In genomic region chr2:103710849-103711248, GRCm38 (mm10) we compare ENCODE assay signal across 21 mouse cellular contexts. TPM values are rescaled to one million over a fixed set of nuclear protein-coding genes. Genes with fewer than 3 reads are reported as not detected.
DNase-seq lines count a peak whose midpoint lies in the region; ATAC-seq and TF ChIP-seq lines count a peak whose summit lies in the region.
"Had no signal": no experiment of that assay in that cellular context is flagged by ENCODE, and none has a peak within 500 bp of the region (broad histone marks: within the 10 kb centered on the region; RNA-seq: fewer than 3 reads in every experiment).

No protein-coding gene starts in this region.

- no peak for DNase-seq in kidney, adult 9 months
- peak; percentile 95 for DNase-seq in lung, embryonic 14.5 days
- DNase-seq in lung, adult 2 months = no peak
- DNase-seq in lung, postnatal 4 days = peak; percentile 72 to 91
- DNase-seq in midbrain, embryonic 10.5 days (ENCODE audit: low spot score) = no peak
- DNase-seq: adrenal gland, adult 2 months; cerebellum, adult 11-12 months; cerebellum, postnatal 25 days; embryo, embryonic 11 days; left cerebral cortex, postnatal 4 days; liver; right cerebral cortex, postnatal 25 days; thymus, postnatal 14 days had no signal

- no peak overlapping the region for H3K27ac ChIP-seq in kidney, embryonic 14.5 days (ENCODE audit: low read depth, low read length)
- no peak overlapping the region for H3K27ac ChIP-seq in lung, embryonic 14.5 days (ENCODE audit: low read depth)
- H3K27ac ChIP-seq in lung, embryonic 16.5 days (ENCODE audit: low read length) = no peak overlapping the region
- no peak overlapping the region for H3K27ac ChIP-seq in midbrain, embryonic 10.5 days (replicated peaks)
- H3K27ac ChIP-seq: hindbrain, embryonic 15.5 days; stomach, embryonic 15.5 days had no signal

- no peak overlapping the region for H3K4me2 ChIP-seq in kidney, embryonic 14.5 days (replicated peaks; ENCODE audit: low read depth, low read length)
- H3K4me2 ChIP-seq in lung, embryonic 14.5 days = no peak overlapping the region
- no peak overlapping the region for H3K4me2 ChIP-seq in lung, embryonic 16.5 days (ENCODE audit: low read depth, low read length)
- H3K4me2 ChIP-seq: heart, embryonic 12.5 days; hindbrain, embryonic 15.5 days; midbrain, embryonic 11.5 days; stomach, embryonic 15.5 days had no signal

- no peak overlapping the region for H3K9ac ChIP-seq in kidney, embryonic 14.5 days (ENCODE audit: low read depth, low read length)
- no peak overlapping the region for H3K9ac ChIP-seq in lung, embryonic 14.5 days
- H3K9ac ChIP-seq in lung, embryonic 16.5 days (ENCODE audit: low read length) = no peak overlapping the region
- H3K9ac ChIP-seq: heart, embryonic 12.5 days; hindbrain, embryonic 15.5 days; stomach, embryonic 15.5 days had no signal

- H3K27me3 ChIP-seq in kidney, embryonic 14.5 days (ENCODE audit: control insufficient read depth, insufficient read depth, low read length) = no peaks in the 10 kb centered on the region
- H3K27me3 ChIP-seq in lung, embryonic 14.5 days (ENCODE audit: insufficient read depth, low read length) = 0 out of 2 replicates have a peak, but pooled peaks cover 4% of the 10 kb centered on the region
- H3K27me3 ChIP-seq in lung, embryonic 16.5 days (ENCODE audit: control insufficient read depth, insufficient read depth, low read depth, low read length) = peaks cover 3% of the 10 kb centered on the region; the same call in 1 of the 2 replicates
- H3K27me3 ChIP-seq in midbrain, embryonic 10.5 days (ENCODE audit: low read depth, poor library complexity, severe bottlenecking) = no peaks in the 10 kb centered on the region
- H3K27me3 ChIP-seq: heart, embryonic 12.5 days; hindbrain, embryonic 15.5 days; stomach, embryonic 15.5 days had no signal

- no peak for TF ChIP-seq POLR2A in lung, adult 2 months (IDR thresholded peaks at IDR 0.05; ENCODE audit: borderline replicate concordance, extremely low read depth, low read depth, low read length)

- 68% methylated on average over 7 of the region's 7 CpGs for WGBS in kidney, embryonic 14.5 days
- 45% methylated on average over 7 of the region's 7 CpGs for WGBS in lung, embryonic 14.5 days
- 69% methylated on average over 7 of the region's 7 CpGs for WGBS in lung, adult 2 months
- WGBS in lung, embryonic 16.5 days = 56% methylated on average over 7 of the region's 7 CpGs
- WGBS in midbrain, embryonic 10.5 days = 89% methylated on average over 7 of the region's 7 CpGs

- no peak for TF ChIP-seq CTCF in lung, embryonic 14.5 days (IDR thresholded peaks at IDR 0.05; ENCODE audit: low read depth)
- no peak for TF ChIP-seq CTCF in lung, adult 2 months (IDR thresholded peaks at IDR 0.05; ENCODE audit: insufficient read depth, low read length)

- ATAC-seq in kidney, embryonic 14.5 days (ENCODE audit: low FRiP score, low TSS enrichment) = peak; percentile 21; the same call in 1 of the 2 replicates
- peak; percentile 95 for ATAC-seq in lung, embryonic 14.5 days (ENCODE audit: insufficient read depth)
- peak; percentile 93 for ATAC-seq in lung, embryonic 16.5 days (ENCODE audit: low read depth)
- ATAC-seq: forebrain, embryonic 16.5 days; intestine, postnatal 0 days had no signal

- peaks cover 5% of the 10 kb centered on the region; the same call in 1 of the 2 replicates for H3K4me1 ChIP-seq in kidney, embryonic 14.5 days (ENCODE audit: control insufficient read depth, insufficient read depth, low read length)
- peaks cover 12% of the 10 kb centered on the region; the same call in 1 of the 2 replicates for H3K4me1 ChIP-seq in lung, embryonic 14.5 days (ENCODE audit: insufficient read depth)
- H3K4me1 ChIP-seq in lung, adult 2 months (ENCODE audit: control insufficient read depth, insufficient read depth, low read length) = no peaks in the 10 kb centered on the region
- H3K4me1 ChIP-seq in lung, embryonic 16.5 days (replicated peaks; ENCODE audit: control insufficient read depth, insufficient read depth, low read length) = peaks cover 18% of the 10 kb centered on the region
- peaks cover 6% of the 10 kb centered on the region; the same call in 1 of the 2 replicates for H3K4me1 ChIP-seq in midbrain, embryonic 10.5 days

- peaks cover 7% of the 10 kb centered on the region; the same call in 1 of the 2 replicates for H3K36me3 ChIP-seq in kidney, embryonic 14.5 days (ENCODE audit: control insufficient read depth, insufficient read depth, low read length)
- H3K36me3 ChIP-seq in lung, embryonic 14.5 days (ENCODE audit: insufficient read depth) = peaks cover 23% of the 10 kb centered on the region; the same call in 1 of the 2 replicates
- peaks cover 6% of the 10 kb centered on the region for H3K36me3 ChIP-seq in lung, embryonic 16.5 days (ENCODE audit: control insufficient read depth, insufficient read depth, low read length)
- peaks cover 90% of the 10 kb centered on the region for H3K36me3 ChIP-seq in midbrain, embryonic 10.5 days
- H3K36me3 ChIP-seq: hindbrain, embryonic 15.5 days; stomach, embryonic 15.5 days had no signal

- no peak overlapping the region for H3K4me3 ChIP-seq in kidney, embryonic 14.5 days (ENCODE audit: low read length)
- H3K4me3 ChIP-seq in lung, embryonic 14.5 days (ENCODE audit: low read depth, low read length) = no peak overlapping the region
- no peak overlapping the region for H3K4me3 ChIP-seq in lung, adult 2 months (replicated peaks; ENCODE audit: extremely low read depth, low read depth, low read length)
- H3K4me3 ChIP-seq in lung, embryonic 16.5 days (ENCODE audit: low read length) = no peak overlapping the region
- no peak overlapping the region for H3K4me3 ChIP-seq in midbrain, embryonic 10.5 days
- H3K4me3 ChIP-seq: heart, embryonic 12.5 days; hindbrain, embryonic 15.5 days; stomach, embryonic 15.5 days had no signal

- H3K9me3 ChIP-seq in kidney, embryonic 14.5 days (ENCODE audit: control insufficient read depth, low read length) = no peaks in the 10 kb centered on the region
- no peaks in the 10 kb centered on the region for H3K9me3 ChIP-seq in lung, embryonic 14.5 days (ENCODE audit: low read depth, low read length)
- no peaks in the 10 kb centered on the region for H3K9me3 ChIP-seq in lung, embryonic 16.5 days (ENCODE audit: control insufficient read depth, low read length)
- H3K9me3 ChIP-seq in midbrain, embryonic 10.5 days (replicated peaks) = no peaks in the 10 kb centered on the region
- H3K9me3 ChIP-seq: heart, embryonic 12.5 days; hindbrain, embryonic 15.5 days; stomach, embryonic 15.5 days had no signal

RNA-seq across cellular contexts. Expression of gene Nat10, which starts 50.2 kb away (rescaled TPM):
- polyA plus RNA-seq in kidney, embryonic 14.5 days (2014; fragmentation: Nextera tagmentation; extraction: Ambion mirVana) = 19.6 and 34.2 TPM in 2 replicates
- polyA plus RNA-seq in lung, embryonic 14.5 days (2014; fragmentation: Nextera tagmentation; extraction: Ambion mirVana) = 31.7 and 35.6 TPM in 2 replicates
- polyA plus RNA-seq in lung, adult 2 months (2012; rRNA removed) = 24.3 and 30.7 TPM in 2 replicates
- 20.4 and 23.8 TPM in 2 replicates for polyA plus RNA-seq in lung, embryonic 16.5 days (2015; fragmentation: Nextera tagmentation; extraction: Ambion mirVana)
- 31.2 and 33.6 TPM in 2 replicates for polyA plus RNA-seq in midbrain, embryonic 10.5 days (2016; fragmentation: Nextera tagmentation; extraction: Ambion mirVana)

Comparison
In these comparisons a context has a peak if more than half of its experiments do, and no peak if none do; other contexts are left out.
1. DNase-seq: peak in lung, embryonic 14.5 days (single experiment) and lung, postnatal 4 days (2 of 2); none in kidney, adult 9 months (single experiment), lung, adult 2 months (single experiment) and midbrain, embryonic 10.5 days (single experiment).
2. ATAC-seq: peak in every context shown above with its lines; median percentile 95 in lung, embryonic 14.5 days; 93 in lung, embryonic 16.5 days; 21 in kidney, embryonic 14.5 days.